Mouse (Mus musculus): ENCODE measurements around the gene Zbtb9.
"Not testable (repeated sequence)": the region's sequence is repeated elsewhere in the genome, so short reads cannot be mapped to it uniquely, and the experiment has no call there.

Gene Zbtb9

GRCm38 (mm10) chr17:26972703-26973574, at the start of gene Zbtb9:
Gene Zbtb9, plus strand, starts transcription at chr17:26973167.
- peak; percentile 92 for ATAC-seq (ENCODE audit: low TSS enrichment)

- ATAC-seq (ENCODE audit: low TSS enrichment): not testable (repeated sequence)
Observed at GRCm38 (mm10) chr17:26925414-26925813, 47.6 kb upstream of the Zbtb9 start.

- 0 out of 2 replicates have a peak, but pooled peaks have one; percentile 36 for ATAC-seq (ENCODE audit: low TSS enrichment)
Observed at GRCm38 (mm10) chr17:26931795-26932194, 41.2 kb upstream of the Zbtb9 start.

GRCm38 (mm10) chr17:26932839-26933398, 40.0 kb upstream of the Zbtb9 start, which contains the start of gene Phf1:
Gene Phf1, plus strand, starts transcription at chr17:26933052.
- peak; percentile 74 for ATAC-seq (ENCODE audit: low TSS enrichment)

- ATAC-seq (ENCODE audit: low TSS enrichment): no peak
Observed at GRCm38 (mm10) chr17:26933419-26933818, 39.5 kb upstream of the Zbtb9 start.

GRCm38 (mm10) chr17:26933885-26934827, 38.8 kb upstream of the Zbtb9 start:
- no peak for ATAC-seq (ENCODE audit: low TSS enrichment)

- no peak for ATAC-seq (ENCODE audit: low TSS enrichment)
Observed at GRCm38 (mm10) chr17:26935027-26935426, 37.9 kb upstream of the Zbtb9 start.

GRCm38 (mm10) chr17:26936453-26936852, 36.5 kb upstream of the Zbtb9 start:
- ATAC-seq (ENCODE audit: low TSS enrichment): no peak

GRCm38 (mm10) chr17:26936921-26937695, 35.9 kb upstream of the Zbtb9 start:
- no peak for ATAC-seq (ENCODE audit: low TSS enrichment)

- no peak for ATAC-seq (ENCODE audit: low TSS enrichment)
Observed at GRCm38 (mm10) chr17:26937883-26938695, 34.9 kb upstream of the Zbtb9 start.

GRCm38 (mm10) chr17:26938731-26939130, 34.2 kb upstream of the Zbtb9 start:
- ATAC-seq (ENCODE audit: low TSS enrichment): peak; percentile 2; the same call in 1 of the 2 replicates

GRCm38 (mm10) chr17:26939178-26939972, 33.6 kb upstream of the Zbtb9 start, which contains the start of gene Cuta:
Gene Cuta, minus strand, starts transcription at chr17:26939569.
- peak; percentile 86 for ATAC-seq (ENCODE audit: low TSS enrichment)

- ATAC-seq (ENCODE audit: low TSS enrichment): no peak
Observed at GRCm38 (mm10) chr17:26939973-26940300, 33.0 kb upstream of the Zbtb9 start.

GRCm38 (mm10) chr17:26941031-26941789, 31.8 kb upstream of the Zbtb9 start, which contains the start of gene Syngap1:
Gene Syngap1, plus strand, starts transcription at chr17:26941253.
- ATAC-seq (ENCODE audit: low TSS enrichment): no peak

- ATAC-seq (ENCODE audit: low TSS enrichment): no peak
Observed at GRCm38 (mm10) chr17:26941841-26942570, 31.0 kb upstream of the Zbtb9 start.

- ATAC-seq (ENCODE audit: low TSS enrichment): no peak
Observed at GRCm38 (mm10) chr17:26945824-26946495, 27.0 kb upstream of the Zbtb9 start.

GRCm38 (mm10) chr17:26946567-26946966, 26.4 kb upstream of the Zbtb9 start:
- ATAC-seq (ENCODE audit: low TSS enrichment): no peak

All from frontal cortex, adult (tissue).